Mouse (Mus musculus): Measurements from ENCODE around the gene Clba1. TPM values are rescaled to one million over a fixed set of nuclear protein-coding genes. Genes with fewer than 3 reads are reported as not detected.

Gene Clba1
- polyA plus RNA-seq, 1 experiment, result 9.6 TPM

- Histone ChIP-seq H3ac (ENCODE audit: control insufficient read depth, insufficient read length) (no peak overlapping the region), H3K4me3 (no peak overlapping the region), H3K36me3 (ENCODE audit: control insufficient read depth, insufficient read depth) (no peaks in the 10 kb centered on the region), H3K4me2 (ENCODE audit: low read depth) (no peak overlapping the region), H3K27me3 (ENCODE audit: control insufficient read depth, insufficient read depth, insufficient read length) (no peaks in the 10 kb centered on the region), H3K79me2 (ENCODE audit: control insufficient read depth, insufficient read depth) (no peaks in the 10 kb centered on the region)
- no peak for TF ChIP-seq POLR2A (IDR thresholded peaks at IDR 0.05; ENCODE audit: insufficient read length, low read depth)
- TF ChIP-seq POLR2AphosphoS2 (IDR thresholded peaks at IDR 0.05; ENCODE audit: insufficient read length, low read depth), result no peak
- peak in 1 of 3 experiments; percentile 41 for TF ChIP-seq MYOG (IDR thresholded peaks at IDR 0.05; ENCODE audit: control insufficient read depth in 1 of 3, insufficient read depth in 1 of 3, insufficient read length in 2 of 3, low read depth in 2 of 3)
- no peak for TF ChIP-seq E2F4 (IDR thresholded peaks at IDR 0.05; ENCODE audit: insufficient read depth)
These were observed 46.7 kb upstream of the Clba1 start for GRCm38 (mm10) chr12:112762018-112762417.

GRCm38 (mm10) chr12:112763176-112763575, 45.6 kb upstream of the Clba1 start:
- no peaks in the 10 kb centered on the region for H3K79me2 ChIP-seq (ENCODE audit: control insufficient read depth, insufficient read depth)
- H3K27me3 ChIP-seq (ENCODE audit: control insufficient read depth, insufficient read depth, insufficient read length), result no peaks in the 10 kb centered on the region
- no peak overlapping the region for H3K4me2 ChIP-seq (ENCODE audit: low read depth)
- no peak overlapping the region for H3ac ChIP-seq (ENCODE audit: control insufficient read depth, insufficient read length)
- no peak overlapping the region for H3K4me3 ChIP-seq
- no peak for TF ChIP-seq POLR2AphosphoS2 (IDR thresholded peaks at IDR 0.05; ENCODE audit: insufficient read length, low read depth)
- TF ChIP-seq MYOD1 (IDR thresholded peaks at IDR 0.05; ENCODE audit: control insufficient read depth in 1 of 3, insufficient read length in 2 of 3, low read depth in 2 of 3), result no peak
- TF ChIP-seq SRF (IDR thresholded peaks at IDR 0.05; ENCODE audit: control insufficient read depth, insufficient read length, low read depth), result no peak
- TF ChIP-seq CEBPB (IDR thresholded peaks at IDR 0.05; ENCODE audit: insufficient read depth, poor library complexity, severe bottlenecking), result no peak
- no peak for TF ChIP-seq USF1 (IDR thresholded peaks at IDR 0.05; ENCODE audit: low read depth)
- no peak for TF ChIP-seq TCF3 (IDR thresholded peaks at IDR 0.05; ENCODE audit: insufficient read length, low read depth)
- no peak for TF ChIP-seq REST (IDR thresholded peaks at IDR 0.05; ENCODE audit: insufficient read depth, insufficient read length)
- TF ChIP-seq MYOG (IDR thresholded peaks at IDR 0.05; ENCODE audit: control insufficient read depth in 1 of 3, insufficient read depth in 1 of 3, insufficient read length in 2 of 3, low read depth in 2 of 3), result no peak
- no peak for TF ChIP-seq TCF12 (IDR thresholded peaks at IDR 0.05; ENCODE audit: insufficient read depth, poor library complexity, severe bottlenecking)
- no peak for TF ChIP-seq E2F4 (IDR thresholded peaks at IDR 0.05; ENCODE audit: insufficient read depth)
- no peak for TF ChIP-seq MAX (IDR thresholded peaks at IDR 0.05; ENCODE audit: low read depth)
- no peaks in the 10 kb centered on the region for H3K36me3 ChIP-seq (ENCODE audit: control insufficient read depth, insufficient read depth)

GRCm38 (mm10) chr12:112764141-112764540, 44.6 kb upstream of the Clba1 start:
- Histone ChIP-seq H3K79me2 (ENCODE audit: control insufficient read depth, insufficient read depth) (no peaks in the 10 kb centered on the region), H3K36me3 (ENCODE audit: control insufficient read depth, insufficient read depth) (no peaks in the 10 kb centered on the region), H3K4me2 (ENCODE audit: low read depth) (no peak overlapping the region), H3K4me3 (no peak overlapping the region), H3ac (ENCODE audit: control insufficient read depth, insufficient read length) (no peak overlapping the region), H3K27me3 (ENCODE audit: control insufficient read depth, insufficient read depth, insufficient read length) (no peaks in the 10 kb centered on the region)
- no peak for TF ChIP-seq USF1 (IDR thresholded peaks at IDR 0.05; ENCODE audit: low read depth)
- no peak for TF ChIP-seq E2F4 (IDR thresholded peaks at IDR 0.05; ENCODE audit: insufficient read depth)
- no peak for TF ChIP-seq CEBPB (IDR thresholded peaks at IDR 0.05; ENCODE audit: insufficient read depth, poor library complexity, severe bottlenecking)
- TF ChIP-seq SRF (IDR thresholded peaks at IDR 0.05; ENCODE audit: control insufficient read depth, insufficient read length, low read depth), result no peak
- TF ChIP-seq POLR2AphosphoS2 (IDR thresholded peaks at IDR 0.05; ENCODE audit: insufficient read length, low read depth), result no peak
- TF ChIP-seq MYOD1 (IDR thresholded peaks at IDR 0.05; ENCODE audit: control insufficient read depth in 1 of 3, insufficient read length in 2 of 3, low read depth in 2 of 3), result no peak
- TF ChIP-seq REST (IDR thresholded peaks at IDR 0.05; ENCODE audit: insufficient read depth, insufficient read length), result no peak
- TF ChIP-seq TCF3 (IDR thresholded peaks at IDR 0.05; ENCODE audit: insufficient read length, low read depth), result no peak
- TF ChIP-seq MAX (IDR thresholded peaks at IDR 0.05; ENCODE audit: low read depth), result no peak
- TF ChIP-seq MYOG (IDR thresholded peaks at IDR 0.05; ENCODE audit: control insufficient read depth in 1 of 3, insufficient read depth in 1 of 3, insufficient read length in 2 of 3, low read depth in 2 of 3), result no peak
- no peak for TF ChIP-seq POLR2A (IDR thresholded peaks at IDR 0.05; ENCODE audit: insufficient read length, low read depth)
- no peak for TF ChIP-seq TCF12 (IDR thresholded peaks at IDR 0.05; ENCODE audit: insufficient read depth, poor library complexity, severe bottlenecking)

- Histone ChIP-seq H3K4me3 (no peak overlapping the region), H3K79me2 (ENCODE audit: control insufficient read depth, insufficient read depth) (no peaks in the 10 kb centered on the region), H3K36me3 (ENCODE audit: control insufficient read depth, insufficient read depth) (no peaks in the 10 kb centered on the region), H3K4me2 (ENCODE audit: low read depth) (no peak overlapping the region), H3K27me3 (ENCODE audit: control insufficient read depth, insufficient read depth, insufficient read length) (no peaks in the 10 kb centered on the region), H3ac (ENCODE audit: control insufficient read depth, insufficient read length) (no peak overlapping the region)
- TF ChIP-seq USF1 (IDR thresholded peaks at IDR 0.05; ENCODE audit: low read depth) (no peak), POLR2AphosphoS2 (IDR thresholded peaks at IDR 0.05; ENCODE audit: insufficient read length, low read depth) (no peak), MYOG (IDR thresholded peaks at IDR 0.05; ENCODE audit: control insufficient read depth in 1 of 3, insufficient read depth in 1 of 3, insufficient read length in 2 of 3, low read depth in 2 of 3) (no peak), REST (IDR thresholded peaks at IDR 0.05; ENCODE audit: insufficient read depth, insufficient read length) (no peak), MAX (IDR thresholded peaks at IDR 0.05; ENCODE audit: low read depth) (no peak), CEBPB (IDR thresholded peaks at IDR 0.05; ENCODE audit: insufficient read depth, poor library complexity, severe bottlenecking) (no peak), POLR2A (IDR thresholded peaks at IDR 0.05; ENCODE audit: insufficient read length, low read depth) (no peak), SRF (IDR thresholded peaks at IDR 0.05; ENCODE audit: control insufficient read depth, insufficient read length, low read depth) (no peak), MYOD1 (IDR thresholded peaks at IDR 0.05; ENCODE audit: control insufficient read depth in 1 of 3, insufficient read length in 2 of 3, low read depth in 2 of 3) (no peak), TCF12 (IDR thresholded peaks at IDR 0.05; ENCODE audit: insufficient read depth, poor library complexity, severe bottlenecking) (no peak), E2F4 (IDR thresholded peaks at IDR 0.05; ENCODE audit: insufficient read depth) (no peak), TCF3 (IDR thresholded peaks at IDR 0.05; ENCODE audit: insufficient read length, low read depth) (no peak)
These were observed 43.7 kb upstream of the Clba1 start for GRCm38 (mm10) chr12:112764991-112765390.

GRCm38 (mm10) chr12:112766586-112766985, 42.2 kb upstream of the Clba1 start:
- no peak overlapping the region for H3K4me2 ChIP-seq (ENCODE audit: low read depth)
- no peaks in the 10 kb centered on the region for H3K27me3 ChIP-seq (ENCODE audit: control insufficient read depth, insufficient read depth, insufficient read length)
- H3ac ChIP-seq (ENCODE audit: control insufficient read depth, insufficient read length), result no peak overlapping the region
- no peak for TF ChIP-seq TCF3 (IDR thresholded peaks at IDR 0.05; ENCODE audit: insufficient read length, low read depth)
- no peak for TF ChIP-seq USF1 (IDR thresholded peaks at IDR 0.05; ENCODE audit: low read depth)
- no peak for TF ChIP-seq E2F4 (IDR thresholded peaks at IDR 0.05; ENCODE audit: insufficient read depth)
- TF ChIP-seq MAX (IDR thresholded peaks at IDR 0.05; ENCODE audit: low read depth), result no peak
- no peaks in the 10 kb centered on the region for H3K79me2 ChIP-seq (ENCODE audit: control insufficient read depth, insufficient read depth)
- H3K4me3 ChIP-seq, result no peak overlapping the region
- no peaks in the 10 kb centered on the region for H3K36me3 ChIP-seq (ENCODE audit: control insufficient read depth, insufficient read depth)

All from myocyte (in vitro differentiated cells).